Mouse (Mus musculus) cerebellum, adult 2 months (tissue): ENCODE measurements at regions not wholly inside any gene's neighbourhood (a gene's known extent, or its start where the extent isn't known, plus 50 kb on each side); places are given as distances from the start of the nearest gene placed in this dataset.

Experiments used
- CTCF ChIP-seq: fragments of 200-500 bp; IDR thresholded peaks from 2 replicates; pipeline ENCODE4 v1.5.1; 2011; ENCODE audit warnings: low read depth, mild to moderate bottlenecking, control low read depth, low read length, moderate library complexity, borderline replicate concordance; ENCODE audit not compliant: insufficient read depth
- POLR2A ChIP-seq: fragments of 200-500 bp; IDR thresholded peaks from 2 replicates; pipeline ENCODE4 v1.6.1; 2011; ENCODE audit warnings: low read length, control low read depth, borderline replicate concordance; ENCODE audit not compliant: insufficient read depth

DNA sequence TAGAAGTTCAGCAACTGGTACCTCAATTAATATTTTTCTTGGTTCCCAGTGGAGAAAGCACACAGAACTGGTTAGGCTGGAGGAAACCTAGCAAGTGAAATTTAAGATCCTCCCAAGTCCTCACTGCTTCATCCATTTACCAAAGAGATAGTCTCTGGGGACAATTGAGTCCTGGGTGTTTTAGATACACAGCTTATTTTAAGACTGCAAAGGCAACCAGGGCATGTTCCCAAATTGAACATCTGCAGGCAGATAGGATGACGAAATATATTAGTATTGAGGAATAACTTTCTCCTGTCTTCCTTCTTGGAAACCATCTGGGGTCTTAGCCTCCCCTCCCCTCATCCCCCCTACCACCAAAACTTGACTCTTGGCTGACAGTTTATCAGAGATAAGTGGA, 356.3 kb upstream of the Npvf start:
- TF ChIP-seq CTCF (no peak), POLR2A (no peak)
